Mouse (Mus musculus): ENCODE data around the gene Ciao2a.

Ciao2a gene

DNA sequence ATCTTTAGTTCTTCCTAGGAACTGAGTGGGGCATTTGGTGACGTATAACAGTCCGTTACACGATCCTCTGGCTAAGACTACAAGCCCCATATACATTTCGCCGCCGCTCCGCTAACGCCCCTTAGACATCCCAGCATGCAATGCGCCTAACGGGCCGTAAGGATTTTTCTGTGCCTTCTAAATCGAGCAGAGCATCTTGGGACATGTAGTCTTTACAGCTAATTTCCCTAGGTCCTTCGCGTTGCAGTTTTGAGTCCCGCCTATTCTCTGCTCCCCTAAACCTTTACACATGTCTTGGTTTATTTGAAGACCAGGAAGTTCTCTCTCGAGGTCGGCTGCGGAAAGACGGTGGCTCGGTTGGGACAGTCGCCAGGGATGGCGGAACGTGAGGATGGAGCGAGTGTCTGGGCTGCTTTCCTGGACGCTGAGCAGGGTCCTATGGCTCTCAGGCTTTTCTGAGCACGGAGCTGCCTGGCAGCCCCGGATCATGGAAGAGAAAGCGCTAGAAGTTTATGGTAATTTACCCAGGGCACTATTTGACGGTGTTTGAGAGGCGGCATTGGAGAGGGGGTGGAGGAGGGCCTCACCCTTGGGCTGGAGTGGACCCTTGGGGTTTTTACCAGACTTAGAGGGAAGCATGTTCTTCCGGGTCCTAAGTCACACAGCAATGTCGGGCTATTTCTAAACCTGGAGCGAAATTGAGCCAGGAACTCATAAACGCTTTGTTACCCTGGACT is at the start of gene Ciao2a, which contains the start of gene Snx1:
TSS of gene Ciao2a (plus strand) at position 156 of the 737 bp plus-strand sequence.
TSS of gene Snx1 (minus strand) at position 132 of the 737 bp plus-strand sequence.
- in situ Hi-C loops (cut with MboI, MseI) = no loop called here

DNA sequence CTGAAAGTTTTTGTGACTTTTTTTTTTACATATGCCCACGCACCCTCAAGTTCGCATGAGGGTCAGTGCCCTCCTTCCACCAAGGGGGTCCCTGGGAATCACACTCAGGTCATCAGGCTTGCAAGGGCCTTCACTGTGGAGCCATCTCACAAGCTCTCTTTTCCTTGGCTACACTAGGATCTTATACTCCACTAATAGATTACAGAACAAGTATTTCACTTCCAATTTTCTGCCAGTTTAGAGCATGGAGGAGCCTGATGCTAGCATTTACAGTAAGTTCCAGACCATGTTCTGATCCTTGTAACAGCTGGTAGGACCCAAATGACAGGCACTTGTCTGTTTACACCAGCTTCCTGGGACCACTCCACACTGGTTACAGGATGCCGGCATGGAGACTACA is 48.3 kb upstream of the Ciao2a start:
- in situ Hi-C loops (cut with MboI, MseI) = no loop called here

GRCm38 (mm10) chr9:66078493-66078892 is 47.9 kb upstream of the Ciao2a start:
- in situ Hi-C loops (cut with MboI, MseI) = no loop called here

GRCm38 (mm10) chr9:66080804-66081459 is 45.5 kb upstream of the Ciao2a start:
- in situ Hi-C loops (cut with MboI, MseI) = no loop called here

GRCm38 (mm10) chr9:66081999-66082398 is 44.4 kb upstream of the Ciao2a start:
- in situ Hi-C loops (cut with MboI, MseI) = no loop called here

GRCm38 (mm10) chr9:66084171-66084570 is 42.2 kb upstream of the Ciao2a start:
- in situ Hi-C loops (cut with MboI, MseI) = no loop called here

GRCm38 (mm10) chr9:66087062-66087461 is 39.3 kb upstream of the Ciao2a start:
- in situ Hi-C loops (cut with MboI, MseI) = no loop called here

GRCm38 (mm10) chr9:66088411-66088810 is 38.0 kb upstream of the Ciao2a start:
- in situ Hi-C loops (cut with MboI, MseI) = no loop called here

GRCm38 (mm10) chr9:66090593-66091244 is 35.7 kb upstream of the Ciao2a start:
- in situ Hi-C loops (cut with MboI, MseI) = no loop called here

DNA sequence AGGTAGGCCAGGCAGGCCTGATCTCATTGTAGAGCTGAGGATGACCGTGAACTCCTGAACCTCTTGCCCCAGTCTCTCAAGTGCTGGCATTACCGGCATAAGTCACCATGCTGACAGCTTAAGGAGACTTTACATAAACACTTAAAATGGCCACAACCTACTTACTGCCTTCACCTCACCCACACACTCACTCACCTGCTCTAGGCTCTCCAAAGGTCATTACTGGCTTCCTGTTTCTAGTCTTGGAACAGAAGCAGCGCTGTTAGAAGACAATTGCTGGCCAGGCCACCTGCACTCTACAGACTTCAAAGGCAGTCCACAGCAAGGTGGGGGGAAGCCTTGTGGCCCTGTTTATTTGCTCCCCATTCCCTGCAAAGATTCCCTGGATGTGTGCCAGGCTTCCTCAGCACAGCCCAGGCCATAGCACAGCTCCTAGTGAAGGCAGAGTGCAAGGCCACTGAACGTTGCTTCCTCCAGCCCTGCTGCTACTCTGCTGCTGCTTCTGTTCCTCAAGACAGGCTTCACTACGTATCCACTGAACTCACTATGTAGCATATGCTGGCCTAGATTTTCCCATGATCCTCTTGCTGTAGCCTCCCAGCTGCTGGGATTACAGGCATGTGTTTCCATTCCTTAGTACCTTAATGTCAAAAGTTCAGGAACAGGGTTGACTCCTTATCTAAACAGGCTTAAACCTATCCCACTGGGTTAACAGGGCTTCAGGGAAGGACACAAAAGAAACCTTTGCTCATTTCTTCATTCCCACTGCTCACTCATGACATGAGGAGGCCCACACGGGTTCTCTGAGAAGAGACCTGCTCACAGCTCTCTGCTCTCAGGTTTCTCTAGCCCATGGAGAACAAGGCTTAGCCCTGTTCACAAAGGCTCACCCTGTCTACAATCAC is 34.8 kb upstream of the Ciao2a start:
- in situ Hi-C loops (cut with MboI, MseI) = no loop called here

GRCm38 (mm10) chr9:66092664-66093063 is 33.7 kb upstream of the Ciao2a start:
- in situ Hi-C loops (cut with MboI, MseI) = no loop called here

GRCm38 (mm10) chr9:66101577-66101976 is 24.8 kb upstream of the Ciao2a start:
- in situ Hi-C loops (cut with MboI, MseI) = no loop called here

DNA sequence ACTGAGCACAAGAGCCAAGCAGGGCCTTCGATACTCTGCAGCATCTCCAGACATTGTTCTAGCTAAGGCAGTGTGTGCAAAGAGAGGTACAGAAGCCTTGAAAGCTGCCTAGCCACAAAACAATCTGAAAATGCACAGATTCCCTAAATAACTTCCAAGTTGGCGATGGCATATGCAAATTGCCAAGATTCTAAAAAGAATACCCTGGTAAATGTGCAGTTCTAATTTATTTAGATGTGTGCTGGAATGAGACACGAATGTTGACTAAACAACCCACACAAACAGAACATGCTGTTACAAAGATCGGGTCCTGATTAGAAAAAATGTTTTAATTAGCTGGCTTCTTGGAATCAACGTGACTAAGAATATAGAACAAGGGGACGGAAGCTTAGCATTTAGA is 23.7 kb upstream of the Ciao2a start:
- in situ Hi-C loops (cut with MboI, MseI) = no loop called here

- in situ Hi-C loops (cut with MboI, MseI) = no loop called here
These were observed 21.8 kb upstream of the Ciao2a start for GRCm38 (mm10) chr9:66104601-66105000.

- in situ Hi-C loops (cut with MboI, MseI) = no loop called here
These were observed 21.2 kb upstream of the Ciao2a start for GRCm38 (mm10) chr9:66105168-66105567.

DNA sequence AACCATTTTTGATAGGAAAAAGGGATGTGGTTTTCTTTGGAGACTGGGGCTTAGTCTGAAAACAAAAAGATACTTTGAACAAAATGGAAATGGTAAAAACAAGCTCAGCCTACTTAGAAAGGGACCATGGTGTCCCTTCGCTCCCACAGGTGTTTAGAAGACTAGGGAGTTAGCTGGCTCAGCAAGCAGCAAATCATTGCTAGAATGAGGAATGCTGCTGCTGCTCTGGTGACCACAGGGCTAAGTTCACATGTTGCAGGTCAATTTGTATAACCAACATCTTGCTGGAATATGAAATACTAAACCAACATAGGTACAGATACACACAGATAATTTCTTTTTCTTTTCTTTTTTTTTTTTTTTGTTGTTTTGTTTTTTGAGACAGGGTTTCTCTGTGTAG is 16.8 kb upstream of the Ciao2a start:
- in situ Hi-C loops (cut with MboI, MseI) = no loop called here

DNA sequence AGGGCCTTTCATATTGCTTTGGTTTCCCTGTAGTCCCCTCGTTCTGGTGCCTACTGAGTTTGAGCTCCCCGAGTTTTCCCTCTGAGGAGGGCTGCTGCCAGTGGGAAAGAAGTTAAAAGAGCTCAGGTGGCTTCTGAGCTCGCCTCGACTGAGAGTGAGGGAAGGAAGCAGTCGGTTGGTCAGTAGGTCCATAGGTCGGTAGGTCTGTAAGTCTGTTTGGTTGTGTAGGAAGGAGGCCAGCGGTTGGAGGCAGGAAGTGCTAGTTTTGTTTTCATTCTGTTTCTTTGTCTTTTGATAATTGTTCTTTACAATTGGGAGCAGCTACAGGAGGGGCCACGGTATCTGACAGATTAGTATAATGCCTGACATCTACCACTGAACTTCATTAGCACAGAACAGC is 16.3 kb upstream of the Ciao2a start:
- in situ Hi-C loops (cut with MboI, MseI) = no loop called here

DNA sequence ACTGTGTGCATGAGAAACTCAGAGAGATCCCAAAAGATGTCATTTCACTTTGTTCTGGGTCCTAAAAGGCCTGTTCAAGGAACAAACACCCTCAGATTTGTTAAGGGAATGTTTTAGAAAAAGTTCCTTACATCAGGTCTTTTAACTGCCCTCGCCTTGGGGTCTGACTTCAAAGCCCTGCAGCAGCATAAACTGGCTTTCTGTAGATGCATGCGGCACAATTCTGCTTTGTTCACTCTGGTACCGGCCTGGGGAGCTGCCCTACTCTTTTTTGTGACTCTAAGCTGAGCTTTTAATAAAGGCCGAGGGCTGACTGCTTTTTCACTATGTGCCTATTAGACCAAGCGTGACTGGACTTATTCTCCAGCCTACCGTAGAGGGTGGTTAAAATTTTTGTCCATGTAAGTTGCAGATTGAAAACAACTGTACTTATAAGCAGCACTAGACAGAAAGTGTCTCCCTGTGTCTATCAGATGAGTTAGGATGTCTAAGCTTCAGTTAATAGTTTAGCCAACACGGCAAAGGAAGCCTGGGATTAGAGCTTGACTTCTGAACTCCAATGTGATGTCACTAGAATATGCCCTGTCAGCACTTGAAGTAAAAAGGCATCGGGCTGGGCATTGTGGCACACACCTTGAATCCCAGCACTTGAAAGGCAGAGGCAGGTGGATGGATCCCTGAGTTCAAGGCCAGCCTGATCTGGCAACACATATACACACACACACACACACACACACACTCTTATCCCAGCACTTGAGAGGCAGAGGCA is 15.6 kb upstream of the Ciao2a start:
- in situ Hi-C loops (cut with MboI, MseI) = no loop called here

- in situ Hi-C loops (cut with MboI, MseI) = no loop called here
These were observed 12.1 kb upstream of the Ciao2a start for GRCm38 (mm10) chr9:66114341-66114740.

- in situ Hi-C loops (cut with MboI, MseI) = no loop called here
These were observed 9.5 kb upstream of the Ciao2a start for GRCm38 (mm10) chr9:66116890-66117289.

DNA sequence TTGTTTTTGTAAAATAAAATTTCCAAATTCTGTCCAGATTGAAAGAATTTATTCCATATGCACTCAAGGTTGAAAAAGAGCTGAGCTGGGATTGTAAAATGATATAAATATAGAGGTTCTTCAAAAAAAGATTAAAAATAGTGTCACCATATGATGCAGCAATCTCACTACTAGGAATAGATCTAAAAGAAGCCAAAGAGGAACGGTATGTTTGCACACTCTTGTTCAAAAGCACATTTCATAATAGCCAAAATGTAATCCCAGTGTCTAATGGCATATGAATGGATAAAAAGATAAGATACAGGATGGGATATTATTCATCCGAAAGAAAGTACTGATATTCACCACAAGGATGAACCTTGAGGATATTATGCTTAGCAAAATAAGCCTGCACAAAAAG is 6.9 kb upstream of the Ciao2a start:
- in situ Hi-C loops (cut with MboI, MseI) = no loop called here

Data from regulatory T cell (primary cell).